Mouse (Mus musculus) thymus, postnatal 14 days (tissue): ENCODE measurements at regions not wholly inside any gene's neighbourhood (a gene's known extent, or its start where the extent isn't known, plus 50 kb on each side); places are given as distances from the start of the nearest gene placed in this dataset.
"Not testable (repeated sequence)": the region's sequence is repeated elsewhere in the genome, so short reads cannot be mapped to it uniquely, and the experiment has no call there.

Experiments used
- DNase-seq: peaks from one replicate; pipeline ENCODE4 v3.0.0; 2021

DNA sequence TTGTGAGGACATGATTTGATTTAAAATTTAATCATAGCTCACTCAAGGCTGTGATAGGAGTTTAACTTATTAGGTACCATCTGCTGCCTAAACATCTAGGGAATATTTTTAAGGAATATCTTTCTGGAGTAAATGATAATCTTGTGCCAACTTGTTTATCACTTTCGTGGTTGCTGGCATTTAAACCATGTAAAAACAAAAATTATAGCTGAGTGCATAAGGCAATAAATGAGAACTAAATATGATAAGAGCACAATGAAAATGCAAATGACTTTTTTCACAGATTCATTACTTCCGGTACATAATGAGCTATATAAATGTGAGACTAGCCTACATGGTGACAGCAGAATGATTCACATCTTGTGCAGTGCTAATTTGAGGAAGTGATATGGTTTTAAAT, 221.8 kb upstream of the Tmprss15 start:
- no peak for DNase-seq

DNA sequence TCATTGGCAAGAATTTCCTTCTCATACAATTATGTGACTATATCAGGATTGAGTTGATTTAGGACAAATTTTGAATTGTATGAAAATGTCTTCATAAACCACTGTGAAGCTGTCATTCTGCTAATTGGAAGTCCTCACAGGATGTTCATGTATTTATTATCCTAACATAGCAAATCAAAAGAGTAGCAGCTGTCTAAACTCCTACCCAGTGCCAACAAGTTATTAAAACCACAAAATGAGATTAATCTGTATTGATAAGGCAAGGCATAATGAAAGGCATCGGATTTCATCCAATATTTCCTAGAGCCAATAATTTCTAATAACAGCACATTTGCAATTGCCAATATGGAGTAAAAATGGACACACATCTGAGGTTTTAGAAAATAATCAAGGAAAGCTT, 217.6 kb upstream of the Tmprss15 start:
- no peak for DNase-seq

DNA sequence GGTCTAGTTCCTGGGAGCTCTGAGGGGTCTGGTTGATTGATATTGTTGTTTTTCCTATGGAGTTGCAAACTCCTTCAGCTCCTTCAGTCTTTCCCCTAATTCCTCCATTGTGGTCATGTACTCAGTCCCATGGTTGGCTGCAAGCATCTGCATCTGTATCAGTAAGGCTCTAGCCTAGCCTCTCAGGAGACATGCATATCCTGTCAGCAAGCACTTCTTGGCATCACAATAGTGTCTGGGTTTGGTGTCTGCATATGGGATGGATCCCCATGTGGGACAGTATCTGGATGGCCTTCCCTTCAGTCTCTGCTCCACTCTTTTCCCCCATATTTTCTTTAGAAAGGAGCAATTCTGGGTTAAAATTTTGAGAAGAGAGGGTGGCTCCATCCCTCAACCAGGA, 205.7 kb upstream of the Tmprss15 start:
- not testable (repeated sequence) for DNase-seq

DNA sequence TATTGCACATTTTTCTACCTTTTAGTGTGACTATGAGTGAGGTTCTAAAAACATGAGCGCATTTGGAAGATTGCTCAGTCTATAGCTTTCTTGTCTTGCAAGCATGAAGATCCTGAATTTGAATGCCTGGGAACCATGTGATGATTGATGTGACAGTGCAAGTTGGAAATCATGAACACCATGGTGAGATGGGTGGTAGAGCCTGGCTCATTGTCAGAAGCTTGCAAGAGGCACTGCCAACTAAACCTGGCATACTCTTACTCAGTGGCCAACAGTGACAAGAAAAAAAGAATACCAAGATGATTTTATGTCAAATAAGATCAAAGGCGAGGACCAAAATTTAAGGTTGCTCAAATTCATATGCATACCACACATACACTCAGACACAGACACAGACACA, 188.1 kb upstream of the Tmprss15 start:
- DNase-seq: no peak

DNA sequence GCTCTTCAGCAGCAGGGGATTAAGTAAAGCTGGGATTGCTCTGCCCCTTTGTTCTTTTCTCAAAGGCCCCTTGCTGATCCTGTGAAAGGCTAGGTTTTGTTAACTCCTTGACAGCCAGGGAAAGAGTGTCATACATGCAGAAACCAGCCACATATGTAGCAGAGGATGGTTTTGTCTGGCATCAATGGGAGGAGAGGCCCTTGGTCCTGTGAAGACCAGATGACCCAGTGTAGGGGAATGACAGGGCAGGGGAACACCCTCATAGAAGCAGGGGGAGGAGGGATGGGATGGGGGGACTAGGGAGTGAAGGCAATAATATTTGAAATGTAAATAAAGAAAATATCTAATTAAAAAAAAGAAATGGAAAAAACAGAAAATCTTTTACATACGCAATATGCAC, 165.6 kb upstream of the Tmprss15 start:
- no peak for DNase-seq

DNA sequence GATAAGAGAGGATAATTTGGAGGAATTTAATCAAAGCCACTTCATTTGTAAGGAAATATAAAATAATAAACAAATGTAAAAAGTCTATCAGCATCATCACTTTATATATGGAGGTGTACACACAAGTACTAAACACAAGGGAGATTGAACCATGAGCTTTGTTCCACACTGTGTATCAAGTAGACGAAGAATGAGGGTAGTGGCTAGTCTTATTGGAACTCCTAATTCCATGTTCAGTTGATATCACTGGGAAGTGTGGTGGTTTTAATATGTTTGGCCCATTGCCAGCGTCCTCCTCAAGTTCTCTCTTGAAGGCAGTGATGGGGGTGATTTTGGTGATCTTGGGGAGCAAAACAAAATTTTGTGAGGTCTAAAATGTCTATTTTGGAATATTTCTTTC, 165.2 kb upstream of the Tmprss15 start:
- no peak for DNase-seq

DNA sequence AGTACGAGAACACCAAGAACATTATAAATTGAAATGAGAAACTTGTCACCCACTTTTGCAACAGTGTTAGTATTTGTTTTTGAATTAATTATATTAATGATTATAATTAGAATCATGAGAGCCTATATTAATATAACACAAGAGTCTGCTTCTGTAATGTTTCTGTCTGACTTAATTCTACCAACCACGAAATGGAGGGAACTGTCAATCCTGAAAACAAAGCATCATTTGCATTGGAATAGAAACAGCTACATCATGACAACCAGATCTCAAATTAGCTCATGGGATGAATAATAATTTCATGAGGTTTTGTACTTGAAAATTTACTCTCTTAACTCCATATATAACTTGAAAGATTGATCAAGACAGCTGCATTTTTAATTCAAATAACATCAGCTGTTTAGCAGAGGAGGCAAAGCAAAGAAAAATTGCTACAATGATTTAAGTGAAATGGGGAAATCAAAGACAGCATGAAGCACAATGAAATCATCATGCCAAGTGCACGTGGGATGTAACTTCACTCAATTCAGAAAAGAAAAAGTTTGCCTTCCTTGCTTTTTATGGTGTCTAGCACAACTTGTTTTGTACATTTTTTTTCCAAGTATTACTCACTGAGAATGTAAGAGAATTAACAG, 150.1 kb upstream of the Tmprss15 start:
- no peak for DNase-seq

DNA sequence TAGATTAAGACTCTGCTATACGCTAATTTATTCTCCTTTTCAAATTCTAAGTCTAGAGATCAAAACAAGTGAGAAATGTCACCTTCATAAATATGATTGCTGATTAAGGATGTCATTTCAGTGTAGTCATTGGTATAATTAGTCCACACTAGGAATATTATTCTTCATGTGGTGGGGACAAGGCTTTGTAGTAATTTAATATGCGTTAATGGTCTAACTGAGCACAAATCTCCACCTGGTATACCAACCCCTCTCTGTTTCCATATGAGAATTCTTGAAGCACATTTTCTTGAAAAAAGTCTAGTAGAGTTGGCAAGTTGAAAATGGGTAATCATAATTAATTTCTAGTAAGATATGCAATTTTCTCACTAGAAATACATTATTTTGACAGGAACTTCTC, 149.3 kb upstream of the Tmprss15 start:
- DNase-seq: no peak

DNA sequence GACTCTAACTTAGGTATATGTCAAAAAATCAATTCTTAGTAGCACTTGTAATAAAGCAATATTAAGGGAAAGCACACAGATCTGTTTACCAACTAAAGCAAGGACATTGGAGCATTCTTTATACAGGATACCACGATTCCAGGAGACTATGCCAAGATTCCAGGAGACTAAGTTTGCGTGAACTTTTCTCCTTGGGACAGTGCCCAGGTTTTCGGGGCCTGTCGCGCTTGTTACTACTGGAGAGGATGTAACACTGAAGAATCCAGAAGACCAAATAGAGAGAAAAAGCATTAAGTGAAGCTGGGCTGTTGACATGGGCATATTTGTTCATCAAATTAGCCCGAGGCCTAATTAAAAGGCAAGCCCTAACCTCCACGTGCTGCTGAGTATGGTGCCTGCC, 100.3 kb upstream of the Tmprss15 start:
- DNase-seq: no peak

DNA sequence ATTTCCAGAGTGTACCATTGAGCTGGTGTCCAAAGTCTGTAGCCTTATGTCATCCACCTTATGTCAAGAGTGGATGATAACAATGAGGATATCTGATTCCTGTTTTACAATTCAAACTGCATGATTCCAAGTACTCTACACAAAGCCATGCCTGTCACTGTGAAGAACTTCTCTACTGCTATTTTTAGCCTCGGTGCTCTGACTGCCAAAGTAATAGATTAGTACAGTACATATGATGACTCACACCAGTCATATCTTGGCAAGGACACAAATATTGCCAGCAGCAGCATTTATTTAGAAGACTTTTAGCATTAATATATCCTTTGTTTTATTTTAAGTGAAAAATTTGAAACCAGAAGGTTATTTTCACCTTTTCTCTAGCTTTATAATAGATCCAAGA, 95.6 kb upstream of the Tmprss15 start:
- DNase-seq: no peak

DNA sequence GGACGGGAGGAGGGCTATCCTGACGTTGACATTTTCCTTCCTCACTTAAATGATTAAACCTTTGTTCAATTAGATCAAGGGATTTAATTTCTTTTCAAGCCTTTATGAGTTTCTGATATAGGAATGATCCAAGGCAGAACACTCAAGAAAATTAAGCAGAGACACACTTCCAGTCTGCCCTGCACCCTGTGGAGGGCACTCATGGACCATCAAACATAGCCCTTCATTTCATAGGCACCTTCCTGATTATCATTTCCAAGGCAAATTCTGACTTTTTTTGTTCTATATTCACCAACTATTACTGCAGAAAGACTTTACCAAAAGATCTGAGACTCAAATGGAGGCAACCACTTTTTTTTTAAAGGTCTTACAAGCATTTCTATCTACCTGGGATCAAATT, 91.6 kb upstream of the Tmprss15 start:
- no peak for DNase-seq

DNA sequence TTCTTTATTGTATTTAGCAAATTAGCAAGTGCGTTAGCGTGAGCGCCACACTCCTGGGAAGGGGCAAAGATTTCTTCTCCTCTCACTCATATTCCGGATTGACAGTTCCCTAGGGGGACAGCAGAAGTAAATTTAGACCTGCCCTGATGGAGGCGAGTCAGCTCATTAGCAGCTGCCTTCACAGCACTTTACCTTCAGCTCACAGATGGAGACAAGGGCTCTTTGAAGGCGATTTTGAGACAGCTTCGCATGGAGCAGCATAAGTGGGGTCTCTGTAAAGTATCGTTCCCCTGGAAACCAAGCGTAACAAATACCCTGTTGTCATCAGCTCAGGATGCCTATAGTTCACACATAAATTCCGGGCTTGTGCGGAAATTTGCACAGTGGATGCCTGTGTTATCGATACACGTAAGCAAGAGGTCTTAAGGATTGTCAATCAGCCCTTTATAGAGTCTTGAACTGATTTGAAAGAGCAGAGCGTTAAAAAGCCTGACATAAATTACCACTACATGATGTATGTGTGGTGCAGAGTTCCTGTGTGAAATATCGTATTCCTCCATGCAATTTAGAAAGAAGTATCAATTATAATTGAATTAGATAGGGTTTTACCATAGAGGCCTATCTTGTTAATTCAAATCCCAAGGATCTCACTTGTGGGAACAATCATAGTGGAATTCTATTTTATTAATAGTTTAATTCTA, 86.6 kb upstream of the Tmprss15 start:
- no peak for DNase-seq

DNA sequence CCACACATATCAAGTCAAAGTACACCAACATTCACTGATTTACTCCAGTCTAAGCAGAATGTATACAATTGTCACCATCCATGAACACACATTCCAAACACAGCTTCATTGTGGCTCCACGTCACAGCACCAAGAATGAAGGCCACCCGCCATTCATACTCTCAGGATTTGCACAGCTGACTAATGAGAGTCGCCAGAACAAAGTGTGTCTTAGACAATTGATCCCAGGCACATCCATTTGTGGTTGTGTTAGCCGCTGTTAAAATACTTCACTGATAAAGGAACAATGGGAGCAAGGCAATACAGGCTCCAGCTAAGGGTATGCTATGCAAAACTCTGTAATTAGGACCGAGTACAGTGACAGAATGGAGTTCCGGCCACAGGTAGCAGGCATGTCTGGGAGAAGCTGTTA, 85.9 kb upstream of the Tmprss15 start:
- no peak for DNase-seq

DNA sequence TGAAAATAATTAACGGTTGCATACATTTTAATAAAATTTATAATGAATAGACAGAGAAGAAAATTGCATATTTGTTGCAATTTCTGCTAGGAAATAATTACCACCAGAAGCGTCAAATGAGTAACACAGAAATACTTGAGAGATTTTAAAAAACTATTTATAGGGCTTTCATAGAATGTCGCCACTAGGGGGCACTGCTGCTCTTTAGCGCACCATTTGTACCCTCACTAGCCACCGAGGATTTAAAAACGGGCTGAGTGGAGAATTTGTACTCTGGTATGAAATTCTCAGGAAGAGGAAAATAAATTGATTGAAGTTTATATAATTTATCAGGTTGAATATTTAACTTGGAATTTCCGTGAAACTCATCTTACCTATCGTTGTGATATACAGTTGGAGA, 77.3 kb upstream of the Tmprss15 start:
- DNase-seq: peak; percentile 25

DNA sequence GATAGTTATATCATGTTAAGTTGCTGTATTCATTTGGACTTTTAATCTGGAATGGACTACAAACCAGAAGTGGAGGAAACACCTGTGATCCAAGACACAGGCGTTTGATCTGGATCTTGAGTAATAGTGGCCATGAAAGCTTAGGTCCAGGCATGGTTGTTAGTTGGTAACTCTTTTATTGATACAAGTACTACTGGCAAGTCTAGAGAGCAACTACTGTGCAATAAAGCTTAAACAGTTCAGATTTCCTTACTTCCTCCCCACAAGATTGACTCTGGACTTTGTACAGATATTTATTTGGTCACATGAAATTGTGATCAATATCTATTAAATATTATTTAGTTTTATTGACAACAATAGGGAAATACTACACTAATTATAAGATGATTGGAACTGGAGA, 51.9 kb upstream of the Tmprss15 start:
- DNase-seq: no peak
